Mouse (Mus musculus) left cerebral cortex, adult 9 months (tissue): ENCODE data around the gene Gzf1.

ENCODE experiments used
- DNase-seq, 2 experiments: peaks; one replicate each; pipeline ENCODE4 v3.0.0; 2022; ENCODE audit warnings: low spot score in 2 of 2

The Gzf1 gene

DNA sequence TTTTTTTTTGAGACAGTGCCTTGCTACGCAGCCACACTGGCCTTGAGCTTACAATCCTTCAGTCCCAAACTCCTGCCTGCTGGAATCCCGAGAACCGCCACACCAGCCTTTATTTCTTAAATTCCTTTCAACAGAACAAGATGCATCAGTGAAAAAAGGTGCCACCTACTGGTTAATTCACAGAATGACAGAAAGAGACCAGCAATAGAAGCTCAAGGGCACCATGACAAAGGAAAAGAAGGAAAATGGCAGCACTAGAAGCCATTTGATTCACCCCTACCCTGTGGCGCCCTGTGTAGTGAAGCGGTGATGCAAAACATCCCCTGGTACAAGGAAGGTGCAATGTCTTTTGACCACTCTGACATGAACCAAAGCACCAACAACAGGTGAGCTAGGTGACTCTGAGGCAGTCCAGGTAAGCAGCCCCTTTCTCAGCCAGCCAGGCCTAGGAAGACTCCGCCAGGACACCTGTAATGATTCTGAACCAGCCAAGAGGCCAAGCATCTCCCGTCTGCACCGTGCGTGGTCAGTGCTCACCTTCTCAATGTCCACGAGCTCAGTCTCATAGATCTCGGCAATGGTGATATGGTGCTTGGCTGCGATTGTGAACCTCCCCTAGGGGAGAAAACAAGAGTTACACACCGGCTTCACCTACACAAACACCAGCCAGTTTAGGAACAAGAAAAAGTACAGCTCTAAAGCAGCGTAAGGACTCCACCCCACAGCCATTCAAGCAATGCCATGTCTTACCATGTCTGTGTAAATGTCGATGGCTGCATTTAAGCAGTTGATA, 25.8 kb downstream of the Gzf1 start:
- no peak for DNase-seq

DNA sequence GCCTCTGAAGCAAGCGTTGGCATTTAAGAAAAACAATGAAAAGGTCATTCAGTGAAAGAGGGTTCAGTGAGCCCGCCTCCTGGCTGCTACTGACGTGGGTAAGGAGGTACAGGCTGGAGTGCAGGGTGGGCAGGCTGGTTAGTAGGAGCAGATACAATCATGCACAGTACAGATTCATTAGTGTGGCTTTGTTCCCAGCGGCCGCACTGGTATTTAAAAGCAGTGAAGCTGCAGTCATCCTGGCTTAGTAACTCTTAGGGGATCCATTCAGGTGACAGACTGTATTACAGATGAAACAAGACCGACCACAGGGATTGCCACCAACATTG, 26.3 kb downstream of the Gzf1 start:
- no peak for DNase-seq

DNA sequence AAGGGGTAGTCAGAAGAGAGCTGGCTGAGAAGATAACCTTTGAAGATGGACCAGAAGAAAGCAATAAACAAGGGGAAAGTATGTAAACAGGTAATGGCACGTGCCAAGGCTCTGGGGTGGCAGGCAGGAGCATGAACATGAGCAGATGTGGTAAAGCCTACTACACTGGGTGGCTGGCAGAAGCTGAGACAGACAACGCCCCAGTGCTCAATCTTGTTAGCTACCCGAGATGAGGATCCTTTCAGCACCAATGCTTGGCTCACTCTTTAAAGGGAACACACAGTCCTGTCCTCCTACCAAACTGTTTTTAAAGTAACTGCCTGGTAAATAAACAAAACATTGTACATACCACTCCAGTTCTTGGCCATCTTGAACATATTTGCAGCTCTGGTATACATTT, 31.5 kb downstream of the Gzf1 start:
- no peak for DNase-seq

DNA sequence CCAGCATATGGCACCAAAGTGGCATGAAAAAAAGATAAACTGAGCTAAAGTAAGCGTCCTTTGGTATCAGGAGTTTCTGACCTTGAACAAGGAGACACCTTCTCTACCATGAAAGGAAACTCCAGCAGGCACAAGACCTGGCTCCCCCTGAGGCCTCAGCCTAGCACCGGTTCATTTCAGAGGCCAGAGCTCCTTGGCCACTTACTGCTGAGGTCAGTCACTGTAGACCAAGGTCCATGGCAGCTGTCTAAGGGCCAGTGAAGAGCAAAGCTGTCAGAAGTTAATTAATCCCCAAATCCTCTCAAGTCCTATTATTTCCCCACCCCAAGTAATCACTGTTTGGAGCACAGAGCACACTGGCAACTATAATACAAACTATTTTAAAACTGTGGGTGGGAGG, 36.2 kb downstream of the Gzf1 start:
- no peak for DNase-seq

DNA sequence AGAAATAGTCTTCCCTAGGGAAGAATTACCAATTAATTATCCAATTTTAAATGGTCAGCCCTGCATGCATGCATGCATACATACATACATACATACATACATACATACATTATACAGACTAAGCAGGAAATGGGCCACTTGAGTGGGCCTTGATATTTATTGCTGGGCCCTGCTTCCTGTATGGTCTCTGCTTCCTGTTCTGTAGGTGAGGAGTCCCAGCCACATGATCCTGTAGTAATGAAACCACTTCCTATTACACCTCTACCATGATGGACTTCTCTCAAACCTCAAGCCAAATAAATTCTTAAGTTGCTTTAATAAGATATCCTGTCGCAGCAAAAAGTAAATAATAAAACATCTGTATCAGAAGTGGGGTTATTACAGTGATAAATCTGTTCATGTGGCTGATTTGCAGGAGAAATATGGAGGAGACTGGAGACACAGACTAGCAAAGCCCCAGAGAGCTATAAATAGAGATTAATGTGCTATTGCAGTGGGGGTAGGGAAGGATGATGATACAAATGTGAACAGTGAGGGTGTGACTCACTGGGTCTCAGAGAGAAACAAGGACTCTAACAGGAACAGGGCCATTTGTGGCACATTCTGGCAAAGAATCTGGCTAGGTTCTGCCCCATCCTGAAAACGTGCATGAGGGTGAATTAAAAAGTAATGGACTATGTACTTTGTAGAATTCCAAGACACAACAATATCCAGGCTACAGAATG, 38.6 kb downstream of the Gzf1 start:
- no peak for DNase-seq

DNA sequence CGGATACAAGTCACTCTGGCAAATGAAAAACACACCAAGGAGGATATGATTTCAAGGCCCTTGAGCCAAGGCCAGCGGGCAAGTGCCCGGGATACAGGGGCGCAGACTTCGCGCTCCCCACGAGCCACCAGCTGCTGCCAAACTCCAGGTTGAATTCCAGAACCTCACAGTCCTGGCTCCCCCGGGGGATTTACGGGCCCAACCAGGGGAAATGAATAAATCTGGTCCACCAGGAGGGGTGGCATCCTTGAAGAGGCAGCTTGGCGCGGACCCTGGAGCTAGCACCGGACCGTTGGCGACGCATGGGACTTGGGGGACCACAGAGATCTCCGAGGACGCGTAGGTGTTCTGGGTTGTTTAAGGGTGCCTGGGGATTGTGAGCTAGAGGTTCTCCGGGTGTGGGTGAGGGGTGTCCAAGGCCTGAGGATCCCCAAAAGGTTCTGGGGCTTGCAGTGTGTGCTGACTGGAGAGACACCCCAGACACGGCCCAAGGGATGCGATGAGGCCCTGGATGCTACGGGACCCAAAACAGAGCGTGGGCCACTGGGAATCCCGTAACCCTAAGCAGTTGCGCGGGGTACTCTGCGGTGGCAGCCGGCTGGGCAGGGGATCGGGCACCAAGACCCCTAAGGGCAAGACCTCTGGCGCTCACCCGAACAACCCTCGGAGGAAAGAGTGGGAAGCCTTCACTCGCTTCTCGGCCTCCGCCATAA, 50.9 kb downstream of the Gzf1 start:
- peak in 1 of 2 experiments; percentile 28 for DNase-seq

DNA sequence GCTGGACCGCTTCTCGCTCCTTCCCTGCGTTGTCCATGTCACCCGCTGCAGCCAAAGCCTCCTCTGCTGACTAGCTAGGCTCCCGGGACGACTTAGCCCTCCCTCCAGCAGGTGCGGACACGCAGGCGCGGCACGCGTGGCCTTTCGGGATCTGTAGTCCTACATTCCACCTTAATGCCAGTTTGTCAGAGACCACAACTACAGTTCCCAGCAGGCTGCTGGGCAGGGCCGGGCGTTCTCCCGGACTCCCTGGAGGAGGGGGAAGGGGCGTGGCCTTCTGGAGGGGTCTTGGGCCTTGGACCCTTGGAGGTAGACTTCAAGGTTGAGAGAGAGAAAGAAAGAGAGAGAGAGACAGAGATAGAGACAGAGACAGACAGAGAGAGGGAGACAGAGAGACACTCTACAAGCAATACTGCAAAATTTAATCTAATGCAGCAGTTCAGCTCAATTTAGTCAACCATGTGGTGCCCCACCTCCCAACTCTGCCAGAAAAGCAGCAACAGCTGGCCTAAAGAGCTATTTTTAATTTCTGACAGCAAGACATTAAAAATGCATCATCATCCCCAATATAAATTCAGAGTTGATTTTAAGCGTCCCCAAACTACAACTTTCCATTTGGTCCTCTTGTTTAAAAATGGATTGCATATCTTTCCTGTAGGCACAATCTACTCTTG, 51.6 kb downstream of the Gzf1 start, which contains the start of gene Napb:
TSS of gene Napb (minus strand) at position 141 of the 674 bp plus-strand sequence.
- DNase-seq: peak; percentile 92 to 96
